Mouse (Mus musculus): ENCODE results near the gene Pmfbp1.

The Pmfbp1 gene

DNA sequence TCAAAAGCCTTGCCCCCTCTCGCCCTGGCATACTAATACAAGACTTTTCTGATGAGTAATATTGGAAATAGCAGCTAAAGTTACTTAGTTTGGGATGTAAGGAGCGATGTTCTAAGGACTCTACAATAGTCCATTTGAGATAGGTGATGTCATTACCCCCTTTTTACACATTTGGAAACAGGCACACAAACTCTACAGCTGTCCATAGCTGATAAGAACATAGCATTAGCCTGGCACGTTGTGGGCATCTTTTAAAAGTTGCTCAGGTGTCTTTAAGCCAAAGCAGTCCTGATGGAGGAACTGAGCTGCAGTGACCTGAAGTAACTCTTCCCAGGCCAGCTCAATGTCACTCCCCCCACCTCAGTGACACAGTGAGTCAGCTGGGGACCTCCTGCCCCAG, 97.5 kb downstream of the Pmfbp1 start:
- DNase-seq (ENCODE audit: low read depth): no peak

GRCm38 (mm10) chr8:109592164-109592563, 98.3 kb downstream of the Pmfbp1 start:
- DNase-seq (ENCODE audit: low read depth): no peak
